Mouse (Mus musculus): ENCODE measurements around the gene Draxin.
"Not testable (repeated sequence)": the region's sequence is repeated elsewhere in the genome, so short reads cannot be mapped to it uniquely, and the experiment has no call there.

Gene Draxin

GRCm38 (mm10) chr4:148152547-148152946, 22.0 kb upstream of the Draxin start:
- no peak for DNase-seq (ENCODE audit: extremely low spot score, low spot score)

GRCm38 (mm10) chr4:148151267-148152168, 21.0 kb upstream of the Draxin start, which contains the start of gene Fbxo6:
TSS of gene Fbxo6 (minus strand) at chr4:148152140.
- peak; percentile 85 for DNase-seq (ENCODE audit: extremely low spot score, low spot score)

GRCm38 (mm10) chr4:148150953-148151266, 20.4 kb upstream of the Draxin start:
- no peak for DNase-seq (ENCODE audit: extremely low spot score, low spot score)

DNA sequence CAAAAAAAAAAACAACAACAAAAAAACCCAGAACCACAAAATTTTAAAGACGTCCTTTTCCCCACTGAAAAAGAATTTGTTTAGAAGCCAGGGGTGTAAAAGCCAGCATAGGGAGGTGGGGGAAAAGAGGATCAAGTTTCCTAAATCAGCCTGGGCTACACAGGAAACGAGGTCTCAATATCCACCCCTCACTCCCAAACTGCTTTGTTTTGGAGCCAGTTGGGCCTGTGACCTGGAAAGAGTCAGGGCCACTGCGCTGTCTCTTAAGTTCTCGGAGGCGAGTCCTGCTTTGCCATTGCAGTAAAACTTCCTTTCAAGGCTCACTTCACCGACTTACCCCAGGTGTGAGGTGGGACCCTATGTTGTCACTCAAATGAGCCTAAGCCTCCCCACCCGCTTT, 19.7 kb upstream of the Draxin start:
- DNase-seq (ENCODE audit: extremely low spot score, low spot score): no peak

GRCm38 (mm10) chr4:148149540-148149939, 19.0 kb upstream of the Draxin start:
- DNase-seq (ENCODE audit: extremely low spot score, low spot score): no peak

GRCm38 (mm10) chr4:148147714-148148113, 17.2 kb upstream of the Draxin start:
- DNase-seq (ENCODE audit: extremely low spot score, low spot score): no peak

- no peak for DNase-seq (ENCODE audit: extremely low spot score, low spot score)
Observed at GRCm38 (mm10) chr4:148143721-148144120, 13.2 kb upstream of the Draxin start.

GRCm38 (mm10) chr4:148140098-148141011, 9.9 kb upstream of the Draxin start:
- peak; percentile 98 for DNase-seq (ENCODE audit: extremely low spot score, low spot score)

- no peak for DNase-seq (ENCODE audit: extremely low spot score, low spot score)
Observed at GRCm38 (mm10) chr4:148139767-148140097, 9.2 kb upstream of the Draxin start.

DNA sequence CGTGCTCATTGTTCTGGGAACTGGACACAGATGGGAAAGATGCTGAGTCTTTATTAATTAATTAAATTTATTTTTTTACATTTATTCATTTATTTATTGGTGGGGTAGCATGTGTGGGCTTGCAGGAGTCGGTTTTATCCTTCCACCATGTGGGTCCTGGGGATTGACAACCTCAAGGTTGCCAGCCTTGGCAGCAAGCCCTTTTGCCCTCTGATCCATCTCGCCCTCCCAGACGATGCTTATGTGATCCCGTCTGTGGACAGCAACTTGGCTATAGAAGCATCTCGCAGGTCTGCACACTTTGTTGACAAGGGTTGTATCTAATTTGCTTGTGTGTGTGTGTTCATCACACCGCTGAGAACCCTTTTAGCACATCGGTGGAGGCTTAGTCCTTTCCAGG, 7.0 kb upstream of the Draxin start:
- DNase-seq (ENCODE audit: extremely low spot score, low spot score): no peak

- no peak for DNase-seq (ENCODE audit: extremely low spot score, low spot score)
Observed at GRCm38 (mm10) chr4:148134988-148135387, 4.5 kb upstream of the Draxin start.

DNA sequence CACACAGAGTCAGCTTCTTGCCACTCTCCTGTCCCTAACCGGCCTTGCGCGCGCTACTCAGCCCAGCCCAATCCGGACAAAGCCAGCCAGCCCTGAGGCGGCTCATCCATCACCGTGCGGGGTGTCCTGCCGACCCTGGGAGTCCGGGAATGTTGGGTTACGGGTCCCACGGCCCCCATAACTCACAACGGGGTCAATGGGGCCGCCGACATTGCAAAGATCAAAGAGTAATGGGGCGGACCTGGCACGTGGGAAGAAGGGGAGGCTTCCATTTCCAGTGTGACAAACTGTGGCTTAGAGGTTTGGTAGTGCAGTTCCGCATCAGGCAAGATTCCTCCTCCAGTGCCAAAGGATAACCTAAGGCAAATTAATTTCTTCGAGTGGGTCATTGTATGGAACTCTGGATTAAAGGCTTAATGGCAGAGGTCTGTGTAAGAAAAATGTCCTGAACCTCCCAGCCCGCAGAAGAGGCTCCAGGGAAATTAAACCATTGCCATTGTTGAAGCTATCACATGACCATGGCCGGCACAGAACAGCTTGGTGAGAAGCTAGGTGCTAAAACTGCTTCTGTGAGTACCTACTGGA, 1.1 kb upstream of the Draxin start:
- DNase-seq (ENCODE audit: extremely low spot score, low spot score): peak; percentile 93

- DNase-seq (ENCODE audit: extremely low spot score, low spot score): no peak
Observed at GRCm38 (mm10) chr4:148130133-148130532, 365 bp downstream of the Draxin start, which contains the start of gene Mad2l2. TSS of gene Mad2l2 (plus strand) at chr4:148130384.

DNA sequence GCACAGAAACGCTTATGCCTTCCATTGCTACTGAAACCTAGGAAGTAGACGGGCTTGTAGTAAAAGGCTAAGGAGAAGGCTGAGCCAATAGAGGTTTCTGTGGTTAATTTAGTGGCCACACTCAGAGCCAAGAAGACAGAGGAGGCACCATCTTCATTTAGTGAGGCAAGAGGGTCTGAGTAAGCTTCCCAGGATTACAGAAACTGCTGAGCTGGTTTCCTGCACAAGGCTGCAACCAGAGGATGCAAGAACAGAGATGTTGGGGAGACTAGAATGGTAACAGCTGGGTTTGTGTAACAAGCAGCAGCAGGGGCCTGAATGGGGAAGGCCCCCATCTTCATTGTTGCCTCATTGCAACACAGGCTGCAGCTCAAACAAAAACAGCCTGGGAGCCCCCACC, 1.8 kb downstream of the Draxin start:
- no peak for DNase-seq (ENCODE audit: extremely low spot score, low spot score)

- DNase-seq (ENCODE audit: extremely low spot score, low spot score): no peak
Observed at GRCm38 (mm10) chr4:148128241-148128640, 2.3 kb downstream of the Draxin start.

- DNase-seq (ENCODE audit: extremely low spot score, low spot score): no peak
Observed at GRCm38 (mm10) chr4:148122694-148123066, 7.8 kb downstream of the Draxin start.

- DNase-seq (ENCODE audit: extremely low spot score, low spot score): peak; percentile 43
Observed at GRCm38 (mm10) chr4:148121982-148122693, 8.4 kb downstream of the Draxin start.

- DNase-seq (ENCODE audit: extremely low spot score, low spot score): no peak
Observed at GRCm38 (mm10) chr4:148121362-148121761, 9.1 kb downstream of the Draxin start.

- DNase-seq (ENCODE audit: extremely low spot score, low spot score): no peak
Observed at GRCm38 (mm10) chr4:148120555-148120954, 9.9 kb downstream of the Draxin start.

- DNase-seq (ENCODE audit: extremely low spot score, low spot score): not testable (repeated sequence)
Observed at GRCm38 (mm10) chr4:148119578-148119977, 10.9 kb downstream of the Draxin start.

DNA sequence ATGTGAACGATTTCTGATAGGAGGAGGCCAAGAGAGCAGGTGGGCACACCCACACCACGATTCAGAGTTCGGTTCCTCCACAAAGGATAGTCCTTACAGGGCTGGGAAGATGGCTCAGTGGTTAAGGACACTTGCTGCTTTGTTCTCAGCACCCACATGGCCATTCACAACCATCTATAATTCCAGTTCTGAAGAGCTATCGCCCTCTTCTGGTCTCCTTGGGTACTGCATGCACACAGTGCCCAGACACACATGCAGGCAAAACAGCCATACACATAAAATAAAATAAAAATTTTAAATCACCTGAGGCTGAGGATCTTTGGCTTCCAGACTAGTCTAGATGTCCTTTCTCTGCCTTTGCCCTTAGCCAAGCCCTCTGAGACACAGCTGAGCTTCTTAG, 13.1 kb downstream of the Draxin start:
- no peak for DNase-seq (ENCODE audit: extremely low spot score, low spot score)
